Mouse (Mus musculus): ENCODE measurements at regions not wholly inside any gene's neighbourhood (a gene's known extent, or its start where the extent isn't known, plus 50 kb on each side); places are given as distances from the start of the nearest gene placed in this dataset.

- DNase-seq, result no peak
Observed at GRCm38 (mm10) chr6:103421013-103421933, 89.1 kb upstream of the Chl1 start.

- no peak for DNase-seq
Observed at GRCm38 (mm10) chr6:103430933-103431594, 79.3 kb upstream of the Chl1 start.

GRCm38 (mm10) chr6:103431595-103431957 lies 78.8 kb upstream of the Chl1 start:
- DNase-seq, result no peak
